Mouse (Mus musculus) neural tube, embryonic 15.5 days (tissue): ENCODE results near the gene Ggct. TPM values are rescaled to one million over a fixed set of nuclear protein-coding genes. Genes with fewer than 3 reads are reported as not detected.

Experiments used
- ATAC-seq: fragments of 200-750 bp; cut with Nextera tagmentation; 2 replicates; pipeline ENCODE4 v1.8.0; 2017; ENCODE audit warnings: mild to moderate bottlenecking, moderate TSS enrichment, moderate library complexity; ENCODE audit not compliant: low FRiP score
- H3K27ac ChIP-seq: fragments of 300-500 bp; sonication (generic); replicated peaks from 2 replicates; pipeline ENCODE4 v1.5.1; 2015; ENCODE audit warnings: mild to moderate bottlenecking, inconsistent platforms
- H3K27me3 ChIP-seq: fragments of 300-500 bp; sonication (generic); replicated peaks from 2 replicates; pipeline ENCODE4 v1.6.1; 2015; ENCODE audit warnings: inconsistent platforms
- H3K36me3 ChIP-seq: fragments of 300-500 bp; sonication (generic); 2 replicates; pipeline ENCODE4 v1.6.1; 2015; ENCODE audit warnings: inconsistent platforms
- H3K4me1 ChIP-seq: fragments of 300-500 bp; sonication (generic); 2 replicates; pipeline ENCODE4 v1.6.1; 2015; ENCODE audit warnings: inconsistent platforms
- H3K4me2 ChIP-seq: fragments of 300-500 bp; sonication (generic); 2 replicates; pipeline ENCODE4 v1.6.1; 2015; ENCODE audit warnings: inconsistent platforms, mild to moderate bottlenecking, moderate library complexity
- H3K4me3 ChIP-seq: fragments of 300-500 bp; sonication (generic); replicated peaks from 2 replicates; pipeline ENCODE4 v1.5.1; 2015; ENCODE audit warnings: mild to moderate bottlenecking, inconsistent platforms
- H3K9ac ChIP-seq: fragments of 300-500 bp; sonication (generic); replicated peaks from 2 replicates; pipeline ENCODE4 v1.6.1; 2015; ENCODE audit warnings: mild to moderate bottlenecking, inconsistent platforms
- H3K9me3 ChIP-seq: fragments of 300-500 bp; sonication (generic); replicated peaks from 2 replicates; pipeline ENCODE4 v1.6.1; 2016; ENCODE audit warnings: inconsistent platforms
- WGBS: fragments of 180-500 bp; shearing (Covaris S2); methylation state at CpG from one replicate; pipeline ENCODE4 v1.1.7; 2015; ENCODE audit warnings: mixed read lengths; 5-methylcytosine and 5-hydroxymethylcytosine counted together
- polyA plus RNA-seq: library from polyadenylated mRNA; unstranded; fragments of >200 nt; fragmentation: Nextera tagmentation; extraction: Ambion mirVana; gene quantifications from 2 replicates; pipeline ENCODE4 v1.2.1, GENCODE M21; 2015

The Ggct gene
- polyA plus RNA-seq, 1 experiment from 2014 or later: 17.6 TPM

DNA sequence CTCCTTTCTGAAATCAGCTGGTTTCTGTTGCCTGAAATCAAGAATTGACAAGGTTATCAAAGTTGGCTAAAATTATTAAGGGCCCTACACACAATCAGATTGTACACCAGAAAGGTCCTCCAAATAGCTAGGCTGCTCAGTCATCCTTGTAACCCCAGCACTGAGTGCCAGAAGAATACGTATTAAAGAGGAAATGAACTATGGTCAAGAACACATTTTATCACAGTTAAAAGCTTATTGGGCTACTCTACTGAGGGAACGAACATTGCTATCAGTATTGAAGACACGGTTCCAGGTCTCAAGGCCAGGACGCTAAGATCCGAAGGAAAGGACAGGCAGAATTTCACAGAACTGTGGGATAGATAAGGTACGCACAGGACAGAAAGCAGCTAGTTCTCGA, 609 bp downstream of the Ggct start:
- no peak for ATAC-seq
- 6% methylated on average over 7 of the region's 7 CpGs for WGBS
- Histone ChIP-seq H3K27ac (peak overlapping the region; percentile 78), H3K36me3 (no peaks in the 10 kb centered on the region), H3K4me3 (peak overlapping the region; percentile 65), H3K4me1 (peaks cover 13% of the 10 kb centered on the region), H3K9me3 (no peaks in the 10 kb centered on the region), H3K27me3 (0 out of 2 replicates have a peak, but pooled peaks cover 2% of the 10 kb centered on the region), H3K9ac (peak overlapping the region; percentile 62), H3K4me2 (peak overlapping the region; percentile 74)

DNA sequence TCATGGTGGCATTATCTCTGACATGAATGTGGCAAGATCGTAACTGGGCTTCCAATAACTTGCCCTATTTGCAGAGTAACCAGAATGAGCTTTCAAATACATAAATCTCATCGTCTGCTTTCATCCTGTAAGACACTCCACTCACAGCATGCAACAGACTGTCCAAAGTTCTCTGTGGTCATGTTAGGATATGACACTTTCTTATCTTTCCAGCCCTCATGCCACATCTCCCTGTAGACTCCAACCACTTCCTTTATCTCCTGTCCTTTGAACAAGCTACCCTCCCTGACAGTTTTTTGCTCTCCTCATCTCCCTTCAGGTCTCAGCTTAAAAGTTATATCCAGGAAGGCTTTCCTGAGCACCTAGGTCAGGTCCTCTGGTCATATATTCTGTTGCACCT, 1.6 kb downstream of the Ggct start:
- Histone ChIP-seq H3K27ac (no peak overlapping the region), H3K36me3 (0 out of 2 replicates have a peak, but pooled peaks cover 2% of the 10 kb centered on the region), H3K9ac (no peak overlapping the region), H3K4me1 (peaks cover 13% of the 10 kb centered on the region), H3K9me3 (no peaks in the 10 kb centered on the region), H3K27me3 (0 out of 2 replicates have a peak, but pooled peaks cover 2% of the 10 kb centered on the region), H3K4me2 (no peak overlapping the region), H3K4me3 (no peak overlapping the region)
- no peak for ATAC-seq
- WGBS: 87% methylated on average over 2 of the region's 2 CpGs

DNA sequence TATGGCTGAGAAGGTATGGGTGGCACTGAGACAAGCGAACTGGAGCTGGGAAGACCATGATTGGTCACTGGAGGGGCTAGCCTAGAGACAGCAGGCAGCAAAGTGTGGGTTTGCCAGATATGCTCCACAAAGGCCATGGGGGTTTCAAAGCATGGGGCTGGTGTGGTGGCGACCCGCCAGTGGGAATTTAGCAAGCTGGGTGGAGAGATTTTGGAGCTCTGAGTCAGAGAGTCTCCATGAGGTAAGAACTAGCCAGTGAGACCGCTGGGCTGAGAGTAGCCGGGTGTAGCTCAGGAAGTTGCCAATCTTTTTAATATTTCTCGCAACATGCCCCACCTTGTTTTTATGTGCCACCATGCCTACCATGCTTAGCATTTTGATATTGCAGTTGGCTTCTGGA, 4.6 kb downstream of the Ggct start:
- H3K9me3 ChIP-seq: no peaks in the 10 kb centered on the region
- H3K9ac ChIP-seq: no peak overlapping the region
- no peak for ATAC-seq
- no peak overlapping the region for H3K27ac ChIP-seq
- 95% methylated on average over 6 of the region's 6 CpGs for WGBS
- 0 out of 2 replicates have a peak, but pooled peaks cover 2% of the 10 kb centered on the region for H3K27me3 ChIP-seq
- no peak overlapping the region for H3K4me3 ChIP-seq
- peaks cover 8% of the 10 kb centered on the region; the same call in 1 of the 2 replicates for H3K36me3 ChIP-seq
- no peak overlapping the region for H3K4me2 ChIP-seq
- peaks cover 10% of the 10 kb centered on the region for H3K4me1 ChIP-seq

DNA sequence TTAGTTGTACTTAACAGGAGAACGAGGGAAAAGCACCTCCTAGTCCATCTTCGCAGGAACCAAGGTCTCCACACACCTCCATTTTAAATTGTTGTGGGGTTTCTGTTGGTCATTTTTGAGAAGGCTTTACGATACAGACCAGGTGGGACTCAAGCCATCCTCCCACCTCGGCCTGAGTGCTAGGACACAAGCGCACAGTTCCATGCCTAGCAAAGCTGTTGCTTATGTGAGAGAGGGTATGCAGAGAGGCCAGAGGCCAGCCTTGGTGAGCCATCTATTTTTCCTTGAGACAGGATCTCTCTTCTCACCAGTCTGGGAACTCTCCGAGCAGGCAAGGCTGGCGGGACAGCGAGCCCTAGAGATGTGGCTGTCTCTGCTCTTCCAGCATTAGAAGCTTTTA, 8.7 kb downstream of the Ggct start:
- no peak overlapping the region for H3K27ac ChIP-seq
- 95% methylated on average over 8 of the region's 8 CpGs for WGBS
- H3K4me3 ChIP-seq: no peak overlapping the region
- no peaks in the 10 kb centered on the region for H3K9me3 ChIP-seq
- no peaks in the 10 kb centered on the region for H3K27me3 ChIP-seq
- no peaks in the 10 kb centered on the region for H3K4me1 ChIP-seq
- H3K4me2 ChIP-seq: no peak overlapping the region
- no peak for ATAC-seq
- peaks cover 8% of the 10 kb centered on the region; the same call in 1 of the 2 replicates for H3K36me3 ChIP-seq
- no peak overlapping the region for H3K9ac ChIP-seq

DNA sequence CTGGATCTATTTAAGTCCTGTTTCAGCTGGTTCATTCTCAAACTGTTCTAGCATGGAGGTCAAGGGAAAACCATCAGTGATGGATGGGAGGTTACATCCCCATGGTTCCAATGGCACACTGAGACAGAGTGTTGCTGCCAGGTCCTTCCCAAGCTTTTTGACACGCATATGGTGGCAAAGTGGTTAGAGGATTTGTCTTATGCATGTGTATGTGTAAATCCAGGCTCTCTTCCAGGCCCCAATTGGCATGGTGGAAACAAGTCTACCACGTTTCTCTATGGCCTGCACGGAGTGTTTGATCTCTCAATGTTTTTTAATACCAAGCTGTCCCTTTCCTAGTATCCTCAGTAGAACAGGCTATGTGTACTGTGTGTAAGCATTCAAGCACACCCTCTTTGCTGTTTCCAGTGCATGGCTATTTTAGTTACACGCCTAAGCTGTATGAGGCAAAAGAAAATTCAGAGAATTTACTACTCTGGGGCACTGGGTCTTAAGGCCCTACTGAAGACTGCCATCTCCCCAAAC, 9.2 kb downstream of the Ggct start:
- H3K4me1 ChIP-seq: no peaks in the 10 kb centered on the region
- ATAC-seq: no peak
- WGBS: 97% methylated on average over 4 of the region's 4 CpGs
- H3K9ac ChIP-seq: no peak overlapping the region
- no peaks in the 10 kb centered on the region for H3K9me3 ChIP-seq
- H3K36me3 ChIP-seq: peaks cover 8% of the 10 kb centered on the region; the same call in 1 of the 2 replicates
- H3K27me3 ChIP-seq: no peaks in the 10 kb centered on the region
- no peak overlapping the region for H3K27ac ChIP-seq
- no peak overlapping the region for H3K4me3 ChIP-seq
- no peak overlapping the region for H3K4me2 ChIP-seq

DNA sequence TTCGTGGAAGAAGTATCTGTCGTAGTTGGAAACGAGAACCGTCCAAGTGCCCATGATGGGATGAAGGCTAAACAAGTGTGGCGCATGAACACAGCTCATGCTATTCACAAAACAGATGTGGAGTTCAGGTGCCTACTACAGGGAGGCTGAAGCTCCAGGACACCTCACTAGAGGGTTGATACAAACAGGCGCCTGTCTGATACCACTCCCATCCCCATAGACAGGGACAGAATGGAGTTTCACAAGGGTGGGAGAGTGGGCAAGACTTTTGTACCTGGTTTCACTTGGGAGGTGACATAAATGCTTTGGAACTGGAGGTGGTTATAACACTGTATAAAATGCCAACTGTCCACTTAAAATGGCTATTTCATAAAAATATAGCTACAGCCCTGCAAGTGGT, 13.3 kb downstream of the Ggct start:
- Histone ChIP-seq H3K27ac (no peak overlapping the region), H3K27me3 (0 out of 2 replicates have a peak, but pooled peaks cover 4% of the 10 kb centered on the region), H3K4me1 (no peaks in the 10 kb centered on the region), H3K36me3 (no peaks in the 10 kb centered on the region), H3K9me3 (no peaks in the 10 kb centered on the region), H3K4me3 (no peak overlapping the region), H3K4me2 (no peak overlapping the region), H3K9ac (no peak overlapping the region)
- WGBS: 97% methylated on average over 6 of the region's 6 CpGs
- no peak for ATAC-seq

DNA sequence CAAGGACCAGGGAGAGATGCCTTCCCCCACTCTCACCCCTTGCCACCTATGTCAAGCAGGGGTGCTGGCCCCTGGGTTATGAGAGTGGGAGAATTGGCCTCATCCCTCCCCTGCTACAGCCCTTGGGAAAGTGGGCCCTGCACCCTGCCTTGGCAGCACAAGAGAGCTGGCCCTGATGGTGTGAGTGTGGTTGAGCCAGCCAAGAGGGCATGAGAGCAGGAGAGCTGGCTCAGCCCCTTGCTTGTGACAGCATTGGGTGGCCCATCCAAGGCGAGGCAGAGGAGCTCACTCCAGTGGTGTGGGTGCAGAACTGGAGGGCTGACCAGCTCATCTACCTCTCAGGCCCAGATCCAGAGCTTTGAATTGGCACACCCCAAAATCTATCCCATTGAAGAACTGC, 17.1 kb downstream of the Ggct start:
- Histone ChIP-seq H3K4me3 (no peak overlapping the region), H3K9me3 (no peaks in the 10 kb centered on the region), H3K4me2 (no peak overlapping the region), H3K4me1 (peaks cover 14% of the 10 kb centered on the region), H3K27ac (no peak overlapping the region), H3K36me3 (no peaks in the 10 kb centered on the region), H3K9ac (no peak overlapping the region), H3K27me3 (peaks cover 14% of the 10 kb centered on the region)
- WGBS: 67% methylated on average over 1 of the region's 1 CpGs
- ATAC-seq: no peak

DNA sequence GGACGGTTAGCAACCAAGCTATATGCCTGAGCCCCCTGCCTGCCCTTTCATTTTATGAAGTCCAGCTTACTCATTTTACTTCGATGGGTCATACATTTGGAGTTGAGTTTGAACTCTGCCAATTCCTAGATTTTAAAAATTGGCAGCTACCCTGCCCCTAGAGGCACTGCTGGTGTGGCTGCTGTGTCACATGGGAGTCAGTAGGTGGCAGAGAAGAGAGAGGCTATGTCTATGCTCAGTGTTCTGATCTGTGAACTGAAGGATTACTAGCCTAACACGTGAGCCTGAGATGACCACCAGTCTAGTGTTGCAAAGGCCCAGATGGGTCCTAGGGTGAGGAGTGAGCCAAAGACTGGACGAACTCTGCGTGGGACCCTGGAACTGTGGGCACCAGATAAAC, 18.2 kb downstream of the Ggct start:
- Histone ChIP-seq H3K4me3 (no peak overlapping the region), H3K27ac (no peak overlapping the region), H3K4me1 (peaks cover 14% of the 10 kb centered on the region), H3K4me2 (no peak overlapping the region), H3K27me3 (peaks cover 14% of the 10 kb centered on the region), H3K9me3 (no peaks in the 10 kb centered on the region), H3K36me3 (no peaks in the 10 kb centered on the region), H3K9ac (no peak overlapping the region)
- 68% methylated on average over 5 of the region's 5 CpGs for WGBS
- ATAC-seq: no peak

DNA sequence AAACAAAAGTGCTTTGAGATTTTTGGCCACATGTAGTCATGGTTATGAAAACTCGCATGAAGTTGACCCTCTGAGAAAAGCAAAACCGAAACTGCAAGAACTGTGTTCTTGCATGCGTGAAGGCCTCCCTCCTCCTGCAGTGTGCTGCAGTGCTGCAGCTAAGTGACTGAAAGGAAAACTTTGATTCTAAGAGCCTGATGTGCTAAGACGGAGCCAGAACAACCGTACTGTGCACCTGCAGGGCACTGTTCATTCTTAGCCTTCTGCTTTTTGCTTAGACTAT, 19.9 kb downstream of the Ggct start:
- 0 out of 2 replicates have a peak, but pooled peaks have one; percentile 56 for ATAC-seq
- Histone ChIP-seq H3K4me2 (peak overlapping the region; percentile 97), H3K27me3 (peaks cover 14% of the 10 kb centered on the region), H3K4me1 (peaks cover 14% of the 10 kb centered on the region), H3K9me3 (no peaks in the 10 kb centered on the region), H3K4me3 (peak overlapping the region; percentile 59), H3K36me3 (no peaks in the 10 kb centered on the region), H3K9ac (no peak overlapping the region), H3K27ac (no peak overlapping the region)
- 15% methylated on average over 5 of the region's 5 CpGs for WGBS

DNA sequence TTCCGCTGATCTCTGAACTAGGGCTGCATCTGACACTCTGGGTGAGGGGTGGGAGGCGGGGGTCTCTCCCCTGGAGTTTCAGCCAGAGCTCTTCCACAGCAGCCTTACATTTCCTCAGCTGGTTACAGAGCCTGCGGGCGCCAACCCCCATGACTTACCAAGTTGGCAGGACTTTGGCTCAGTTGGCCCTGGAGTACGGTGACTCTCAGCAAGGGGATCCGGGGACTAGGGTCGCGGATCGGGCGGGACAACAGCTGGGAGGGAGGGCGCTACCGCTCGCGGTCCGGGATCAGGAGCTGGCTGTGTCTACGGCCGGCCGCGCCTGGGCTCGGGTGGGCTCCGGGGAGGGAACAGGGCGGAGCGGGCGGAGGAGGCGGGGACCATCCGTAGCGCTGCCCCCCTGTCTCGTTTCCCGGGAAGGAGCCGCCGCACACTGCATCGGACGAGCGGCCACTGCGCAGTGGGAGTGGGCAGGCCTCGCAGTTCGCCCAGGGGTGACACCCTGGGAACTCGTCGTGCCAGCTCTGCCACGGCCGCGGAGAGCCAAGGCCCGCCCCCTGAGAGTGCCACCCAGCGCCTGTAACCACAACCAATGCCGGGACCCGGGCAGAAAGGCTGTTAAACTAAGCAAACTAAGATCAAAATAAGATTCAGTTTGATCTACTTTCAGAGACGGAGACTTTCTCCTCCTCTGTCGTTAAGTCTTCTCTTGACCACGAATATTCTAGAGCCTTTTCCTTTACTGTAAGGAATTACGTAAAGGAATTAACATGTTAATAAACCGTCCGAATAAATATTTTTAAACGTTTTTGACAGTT, 20.4 kb downstream of the Ggct start, which contains the start of gene Nod1:
TSS of gene Nod1 (minus strand) at position 502 of the 818 bp plus-strand sequence.
- Histone ChIP-seq H3K4me2 (peak within 1 kb of the TSS; percentile 97), H3K27me3 (peaks cover 14% of the 10 kb centered on the region), H3K27ac (peak within 1 kb of the TSS; percentile 72), H3K9ac (peak within 1 kb of the TSS; percentile 58), H3K36me3 (no peaks in the 10 kb centered on the region), H3K9me3 (no peaks in the 10 kb centered on the region), H3K4me1 (peaks cover 14% of the 10 kb centered on the region), H3K4me3 (peak within 1 kb of the TSS; percentile 59)
- ATAC-seq: peak; percentile 89
- WGBS: 2% methylated on average over 49 of the region's 53 CpGs

DNA sequence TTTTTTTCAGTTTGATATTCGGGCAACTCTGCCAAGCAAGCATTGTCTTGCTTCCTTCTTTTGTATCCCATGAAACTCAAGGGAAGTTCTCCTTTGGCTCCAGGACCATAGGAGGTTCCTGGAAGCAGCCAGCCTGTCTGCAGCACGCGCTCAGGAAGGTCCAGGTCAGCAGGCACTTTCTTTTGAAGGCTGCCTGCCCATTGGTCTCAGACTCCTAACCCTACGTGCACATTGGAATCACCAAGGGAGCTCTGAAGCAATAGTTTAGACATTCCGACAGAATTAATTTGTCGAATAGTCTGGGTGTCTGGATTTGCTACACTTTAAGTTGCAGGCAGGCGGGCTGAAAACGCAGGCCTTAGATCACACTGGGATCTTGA, 21.0 kb downstream of the Ggct start:
- H3K36me3 ChIP-seq: no peaks in the 10 kb centered on the region
- H3K4me2 ChIP-seq: peak overlapping the region; percentile 97
- peaks cover 14% of the 10 kb centered on the region for H3K4me1 ChIP-seq
- peak overlapping the region; percentile 59 for H3K4me3 ChIP-seq
- H3K27ac ChIP-seq: peak overlapping the region; percentile 72; the same call in 1 of the 2 replicates
- WGBS: 17% methylated on average over 8 of the region's 8 CpGs
- peaks cover 14% of the 10 kb centered on the region for H3K27me3 ChIP-seq
- H3K9me3 ChIP-seq: no peaks in the 10 kb centered on the region
- no peak for ATAC-seq
- peak overlapping the region; percentile 58 for H3K9ac ChIP-seq

DNA sequence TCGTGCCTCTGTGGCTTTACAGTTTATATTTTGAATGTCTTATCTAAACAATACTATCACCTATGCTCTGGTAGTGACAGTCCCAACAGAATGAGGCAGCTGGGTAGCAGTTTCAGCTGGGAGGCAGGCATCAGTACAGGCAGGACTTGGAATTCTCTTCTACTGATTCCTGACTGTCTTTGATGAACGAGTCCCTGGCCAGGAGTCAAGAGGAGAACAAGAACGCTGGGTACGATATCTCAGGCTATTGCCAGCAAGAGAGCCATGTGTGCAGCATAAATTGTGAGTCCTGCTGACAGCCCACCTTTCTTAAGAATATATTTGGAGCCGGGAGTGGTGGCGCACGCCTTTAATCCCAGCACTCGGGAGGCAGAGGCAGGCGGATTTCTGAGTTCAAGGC, 22.2 kb downstream of the Ggct start:
- Histone ChIP-seq H3K36me3 (no peaks in the 10 kb centered on the region), H3K4me1 (peaks cover 14% of the 10 kb centered on the region), H3K4me3 (no peak overlapping the region), H3K27me3 (peaks cover 14% of the 10 kb centered on the region), H3K4me2 (no peak overlapping the region), H3K9me3 (no peaks in the 10 kb centered on the region), H3K9ac (no peak overlapping the region), H3K27ac (no peak overlapping the region)
- WGBS: 67% methylated on average over 9 of the region's 9 CpGs
- ATAC-seq: no peak
